Mouse (Mus musculus) layer of hippocampus, adult 2 months (tissue): ENCODE data around the gene Agpat4. TPM values are rescaled to one million over a fixed set of nuclear protein-coding genes. Genes with fewer than 3 reads are reported as not detected.
A peak's percentile ranks its signal among the peaks of the same experiment; 100 is the strongest.
"Not testable (repeated sequence)": the region's sequence is repeated elsewhere in the genome, so short reads cannot be mapped to it uniquely, and the experiment has no call there.

Experiments used
- DNase-seq, 2 experiments: peaks; one replicate each; pipeline ENCODE4 v3.0.0; 2022; ENCODE audit warnings: low spot score in 2 of 2
- H3K27ac ChIP-seq: fragments of 200-600 bp; 2 replicates; pipeline ENCODE4 v1.8.1; 2022
- H3K4me3 ChIP-seq: fragments of 200-600 bp; 2 replicates; pipeline ENCODE4 v1.8.1; 2022; ENCODE audit warnings: mild to moderate bottlenecking
- CTCF ChIP-seq: fragments of 200-600 bp; conservative IDR thresholded peaks from 2 replicates; pipeline ENCODE4 v1.8.1; 2022; ENCODE audit warnings: antibody characterized with exemption, mild to moderate bottlenecking, moderate library complexity
- total RNA-seq, 2 experiments: library from RNA; stranded (reverse); gene quantifications; 2 replicates each; pipeline ENCODE4 v1.2.3; 2021

Agpat4 gene
- total RNA-seq, 2 experiments from 2014 or later: 62.2 to 66.9 TPM

DNA sequence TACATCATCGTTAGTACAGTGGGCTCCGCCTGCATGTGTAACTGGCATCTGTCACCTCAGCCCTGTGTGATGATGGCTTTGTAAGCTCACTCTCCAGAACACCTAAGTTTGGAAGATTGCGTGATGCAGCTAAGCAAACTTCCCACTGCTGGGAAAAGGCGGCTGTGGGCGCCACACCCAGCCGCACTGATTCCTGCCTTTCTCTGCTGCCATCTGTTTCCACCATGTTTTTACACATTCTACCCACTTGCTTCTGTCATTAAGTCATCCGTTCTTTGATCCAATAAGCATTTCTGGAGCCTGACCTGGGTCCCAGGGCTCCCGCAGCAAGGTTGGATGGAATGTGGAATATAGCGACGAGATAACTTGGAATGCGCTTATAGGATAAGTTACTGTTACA lies 93.4 kb downstream of the Agpat4 start:
- peak overlapping the region; percentile 68 for H3K27ac ChIP-seq
- DNase-seq: peak in 1 of 2 experiments; percentile 38
- no peak for TF ChIP-seq CTCF
- H3K4me3 ChIP-seq: no peak overlapping the region

DNA sequence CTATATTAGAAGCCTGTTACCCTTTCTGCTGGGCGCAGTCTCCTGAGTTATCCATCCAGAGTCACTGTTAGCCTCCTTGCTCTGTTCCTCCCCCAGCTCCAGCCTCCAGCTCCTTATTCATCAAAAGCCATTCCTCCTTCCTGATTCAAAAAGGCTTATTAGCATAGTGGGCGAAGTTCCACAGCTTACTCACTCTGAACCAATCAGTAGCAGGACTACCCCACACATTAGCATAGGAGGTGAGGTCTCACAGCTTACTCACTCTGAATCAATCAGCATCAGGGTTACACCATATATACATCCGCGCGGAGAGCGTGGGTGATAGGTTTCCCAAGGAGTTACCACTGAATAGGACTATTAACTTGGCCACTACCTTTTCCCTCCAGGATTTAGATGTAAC lies 93.8 kb downstream of the Agpat4 start:
- H3K4me3 ChIP-seq: no peak overlapping the region
- peak overlapping the region; percentile 68; the same call in 1 of the 2 replicates for H3K27ac ChIP-seq
- TF ChIP-seq CTCF: no peak
- peak in 1 of 2 experiments; percentile 58 for DNase-seq

DNA sequence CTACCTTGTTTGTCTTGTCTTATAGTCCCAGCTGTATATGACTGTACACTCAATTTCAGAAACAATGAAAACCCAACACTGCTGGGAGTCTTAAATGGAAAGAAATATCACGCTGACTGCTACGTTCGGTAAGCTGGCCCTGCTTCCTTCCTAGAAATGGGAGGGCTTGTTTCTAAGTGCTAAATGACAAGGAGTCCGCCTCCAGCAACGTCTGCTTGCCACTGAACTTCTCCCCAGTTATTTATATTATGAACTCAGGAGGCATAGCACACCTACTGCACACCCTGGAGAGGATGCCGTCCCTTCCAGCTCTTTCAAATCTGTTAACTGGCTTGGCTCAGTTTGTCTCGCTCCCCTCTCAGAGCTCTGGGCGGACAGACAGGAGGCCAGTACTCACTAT lies 94.9 kb downstream of the Agpat4 start:
- no peak for DNase-seq
- Histone ChIP-seq H3K27ac (no peak overlapping the region), H3K4me3 (no peak overlapping the region)
- no peak for TF ChIP-seq CTCF

DNA sequence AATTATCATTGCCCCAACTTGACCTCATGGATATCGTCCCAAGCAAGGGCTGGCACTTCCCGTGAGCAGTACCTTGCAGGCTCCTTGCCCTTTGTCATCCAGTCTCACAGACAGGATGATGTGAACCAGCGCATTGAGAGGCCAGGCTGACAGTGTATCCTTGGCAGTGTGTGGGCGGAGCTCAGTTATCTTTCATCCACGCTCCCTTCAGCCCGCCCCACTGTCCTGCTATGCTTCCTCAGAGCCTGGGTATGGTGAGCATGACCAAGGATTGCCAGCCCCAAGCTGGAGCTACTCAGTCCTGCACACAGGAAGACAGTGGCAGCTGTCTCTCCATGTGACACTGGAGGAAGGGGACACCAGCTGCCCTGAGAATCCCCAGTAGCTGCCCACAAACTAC lies 97.7 kb downstream of the Agpat4 start:
- TF ChIP-seq CTCF: no peak
- no peak for DNase-seq
- Histone ChIP-seq H3K4me3 (no peak overlapping the region), H3K27ac (no peak overlapping the region)

DNA sequence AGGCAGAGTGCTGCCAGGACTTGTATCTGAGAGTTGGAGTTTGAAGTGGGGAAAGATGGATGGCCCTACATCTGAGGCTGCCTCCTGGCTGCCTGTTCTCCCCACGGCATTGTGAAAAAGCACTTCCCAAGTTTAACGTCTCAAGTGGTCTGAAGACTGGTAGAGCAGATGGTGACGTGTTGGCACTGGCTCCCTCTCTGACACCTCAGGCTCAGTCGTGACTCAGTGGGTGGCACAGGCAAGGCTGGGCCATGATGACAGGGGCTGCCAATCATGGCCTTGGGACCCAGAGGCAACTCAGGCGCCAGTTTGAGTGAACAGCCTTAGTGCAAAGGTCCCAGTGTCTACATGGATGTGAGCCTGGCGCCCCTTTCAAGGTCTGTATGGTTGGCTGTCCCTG lies 103.4 kb downstream of the Agpat4 start:
- Histone ChIP-seq H3K4me3 (no peak overlapping the region), H3K27ac (peak overlapping the region; percentile 53; the same call in 1 of the 2 replicates)
- peak in 1 of 2 experiments; percentile 41 for DNase-seq
- peak; percentile 10; the same call in 1 of the 2 replicates for TF ChIP-seq CTCF

DNA sequence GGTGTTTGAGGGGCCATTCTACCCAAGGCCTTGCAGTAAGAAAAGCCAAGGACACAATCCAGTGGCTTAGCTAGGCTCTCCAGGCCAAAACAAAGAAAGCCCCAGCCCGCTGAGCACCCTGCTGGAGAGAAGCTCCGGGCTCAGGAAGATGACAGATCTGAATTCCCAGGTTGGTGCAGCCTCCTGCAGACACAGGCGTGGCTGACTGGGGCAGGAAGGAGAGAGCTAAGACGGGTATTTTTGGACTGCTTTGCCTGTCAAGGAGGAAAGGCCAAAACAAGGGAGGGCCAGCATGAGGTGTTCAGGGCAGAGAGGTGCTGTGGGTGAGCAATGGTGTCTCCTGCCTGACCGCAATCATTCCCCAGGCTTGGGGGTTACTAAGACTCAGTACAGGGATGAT lies 105.2 kb downstream of the Agpat4 start:
- Histone ChIP-seq H3K4me3 (no peak overlapping the region), H3K27ac (peak overlapping the region; percentile 11; the same call in 1 of the 2 replicates)
- DNase-seq: no peak
- no peak for TF ChIP-seq CTCF

DNA sequence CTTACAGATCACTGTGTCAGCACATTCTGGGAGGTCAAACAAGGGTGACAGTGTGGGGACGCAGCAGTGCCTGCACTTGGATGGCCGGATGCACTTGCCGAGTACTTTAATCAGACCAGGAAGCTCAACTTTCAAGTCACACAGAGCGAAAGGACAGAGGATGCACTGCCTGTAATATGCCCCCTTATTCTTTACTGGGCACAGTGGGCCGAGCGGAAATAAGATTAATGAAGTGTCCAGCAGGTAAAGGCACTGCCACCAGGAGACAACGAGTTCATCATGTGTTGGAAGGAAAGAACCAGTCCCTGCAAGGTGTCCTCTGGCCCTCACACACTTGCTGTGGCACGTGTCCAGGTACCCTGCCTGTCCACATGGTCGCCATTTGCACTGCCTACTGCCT lies 105.6 kb downstream of the Agpat4 start:
- no peak for DNase-seq
- peak overlapping the region; percentile 11; the same call in 1 of the 2 replicates for H3K27ac ChIP-seq
- TF ChIP-seq CTCF: no peak
- no peak overlapping the region for H3K4me3 ChIP-seq

DNA sequence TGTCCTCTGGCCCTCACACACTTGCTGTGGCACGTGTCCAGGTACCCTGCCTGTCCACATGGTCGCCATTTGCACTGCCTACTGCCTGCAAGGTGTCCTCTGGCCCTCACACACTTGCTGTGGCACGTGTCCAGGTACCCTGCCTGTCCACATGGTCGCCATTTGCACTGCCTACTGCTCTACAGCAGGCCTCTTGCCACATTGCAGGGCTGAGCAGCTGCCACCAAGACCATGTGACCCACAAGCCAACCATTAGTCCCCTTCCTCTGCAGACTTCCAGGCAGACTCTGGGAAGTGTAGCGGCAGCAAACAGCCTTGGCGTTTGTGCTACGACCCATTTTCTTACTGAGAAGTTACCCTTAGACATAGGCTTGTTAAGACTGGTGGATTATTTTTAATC lies 106.0 kb downstream of the Agpat4 start:
- not testable (repeated sequence) for H3K4me3 ChIP-seq
- peak overlapping the region; percentile 72 for H3K27ac ChIP-seq

DNA sequence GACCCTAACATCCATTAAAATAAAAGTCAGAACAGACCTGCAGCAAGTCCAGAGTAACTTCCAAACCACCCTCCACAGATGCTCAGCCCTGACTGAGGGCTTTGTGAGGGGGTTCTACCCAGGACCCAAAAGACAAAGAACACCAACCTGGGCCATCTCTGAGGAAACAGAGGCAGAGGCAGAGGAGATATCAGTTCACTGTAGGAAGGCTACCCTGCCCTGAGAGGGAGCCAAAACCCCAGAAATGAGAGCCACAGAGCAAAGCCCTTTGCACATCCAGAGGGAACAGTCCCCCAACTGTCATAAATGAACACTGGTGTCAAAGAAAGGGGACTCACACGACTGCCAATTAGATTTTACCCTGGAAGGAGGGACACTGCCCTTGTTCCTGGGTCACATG lies 106.7 kb downstream of the Agpat4 start:
- DNase-seq: no peak
- peak; percentile 60 for TF ChIP-seq CTCF
- no peak overlapping the region for H3K4me3 ChIP-seq
- H3K27ac ChIP-seq: peak overlapping the region; percentile 72

More for the DNA sequence above, 106.0 kb downstream of the Agpat4 start:
- not testable (repeated sequence) for DNase-seq

DNA sequence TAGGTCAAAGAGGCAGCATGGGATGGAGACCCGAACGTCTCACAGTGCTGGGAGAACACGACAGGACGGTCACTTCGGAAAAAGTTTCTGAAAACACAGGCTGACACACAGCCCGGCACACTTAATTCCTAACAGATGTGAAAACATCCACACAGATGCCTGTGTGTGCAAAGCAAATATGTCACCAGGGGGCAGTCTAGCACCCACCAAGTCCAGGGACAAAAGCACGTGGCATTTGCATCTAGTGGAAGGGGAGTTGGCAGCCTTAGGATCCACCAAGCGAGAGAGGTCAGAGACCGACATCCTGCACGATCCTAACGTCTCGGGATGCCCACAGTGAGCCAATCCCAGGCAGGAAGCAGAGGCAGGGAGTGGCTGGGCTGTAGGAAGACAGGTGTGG lies 108.0 kb downstream of the Agpat4 start:
- DNase-seq: peak in 1 of 2 experiments; percentile 43
- TF ChIP-seq CTCF: peak; percentile 74
- Histone ChIP-seq H3K27ac (0 out of 2 replicates have a peak overlapping the region, but pooled peaks have one; percentile 72), H3K4me3 (no peak overlapping the region)

DNA sequence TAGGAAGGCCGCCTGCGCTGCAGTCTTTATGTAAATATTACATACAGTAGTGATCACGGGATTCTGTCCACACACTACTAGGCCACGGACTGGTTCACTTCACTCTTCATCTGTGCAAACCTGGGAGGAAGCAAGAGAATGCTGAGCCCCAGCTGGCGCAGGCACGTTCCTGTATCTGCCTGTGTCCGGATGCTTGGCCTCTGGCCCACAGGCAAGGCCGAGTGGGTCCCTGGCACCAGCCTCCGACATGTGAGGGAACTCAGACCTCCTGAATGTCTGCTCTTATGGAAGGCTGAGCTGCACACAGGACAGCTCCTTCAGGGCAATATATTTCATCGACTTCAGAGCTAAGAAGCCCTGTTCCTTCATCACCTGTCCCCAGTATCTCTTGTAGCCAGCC lies 109.5 kb downstream of the Agpat4 start:
- DNase-seq: no peak
- H3K4me3 ChIP-seq: no peak overlapping the region

DNA sequence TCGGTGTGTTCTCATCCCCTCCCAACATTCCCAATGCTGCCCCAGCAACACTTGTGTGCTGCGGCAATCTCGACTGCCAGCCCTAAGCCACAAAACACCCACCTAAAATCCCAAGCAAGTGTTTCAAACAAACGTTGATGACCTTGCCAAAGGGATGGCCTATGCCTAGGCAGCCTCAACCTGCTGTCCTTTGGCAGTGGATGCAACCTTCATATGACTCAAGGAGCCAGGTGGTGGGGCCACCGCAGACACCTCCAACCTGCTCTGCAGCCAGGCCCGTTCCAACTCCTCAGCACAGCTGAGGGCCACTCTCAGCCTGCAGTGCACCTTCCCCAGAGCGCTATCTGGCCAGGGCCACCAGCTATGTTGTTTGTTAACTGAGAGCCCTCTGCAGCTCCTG lies 110.0 kb downstream of the Agpat4 start:
- DNase-seq: no peak
- TF ChIP-seq CTCF: no peak
- 0 out of 2 replicates have a peak overlapping the region, but pooled peaks have one; percentile 5 for H3K27ac ChIP-seq
- no peak overlapping the region for H3K4me3 ChIP-seq

More for the DNA sequence above, 109.5 kb downstream of the Agpat4 start:
- H3K27ac ChIP-seq: no peak overlapping the region
- TF ChIP-seq CTCF: no peak

DNA sequence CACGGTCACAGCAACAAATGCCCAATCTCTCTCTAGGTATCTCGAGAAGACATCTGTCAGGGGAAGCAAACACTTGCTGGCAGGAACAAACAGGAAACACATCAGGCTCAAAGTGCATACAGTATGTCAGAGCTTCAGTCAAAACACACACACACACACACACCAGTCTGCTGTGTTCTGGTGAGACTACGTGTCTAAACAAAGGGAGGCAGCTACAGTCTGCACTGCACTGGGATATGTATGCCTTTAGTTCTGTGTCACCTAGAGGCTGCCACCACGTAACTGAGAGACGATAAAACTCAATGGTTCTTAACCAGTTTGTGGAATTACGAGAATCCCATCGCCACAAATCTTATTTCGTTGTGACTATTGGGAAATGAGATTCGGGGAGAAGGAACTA lies 111.3 kb downstream of the Agpat4 start:
- TF ChIP-seq CTCF: no peak
- Histone ChIP-seq H3K27ac (peak overlapping the region; percentile 6), H3K4me3 (no peak overlapping the region)
- no peak for DNase-seq

DNA sequence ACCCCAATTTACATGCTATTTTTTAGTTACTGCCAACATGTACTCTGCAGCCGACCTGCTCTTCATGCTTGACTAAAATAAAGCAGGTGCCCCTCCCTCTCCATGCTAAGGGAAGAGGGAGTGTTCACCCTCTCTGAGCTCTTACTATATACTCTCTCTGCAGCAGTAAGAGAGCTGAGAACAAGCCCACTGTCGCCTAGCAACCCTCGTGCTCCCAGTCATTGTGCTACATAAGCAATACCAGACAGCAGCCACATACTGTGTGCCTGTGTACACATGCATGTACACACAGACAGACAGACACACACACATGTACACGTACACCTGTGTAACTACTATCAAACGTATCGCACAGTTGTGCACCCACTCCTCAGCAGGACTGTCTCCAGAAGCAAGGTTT lies 111.7 kb downstream of the Agpat4 start:
- Histone ChIP-seq H3K27ac (peak overlapping the region; percentile 6), H3K4me3 (no peak overlapping the region)
- no peak for TF ChIP-seq CTCF
- no peak for DNase-seq
